Mouse (Mus musculus): Measurements from ENCODE around the gene Safb.
"Not testable (repeated sequence)": the region's sequence is repeated elsewhere in the genome, so short reads cannot be mapped to it uniquely, and the experiment has no call there.

The Safb gene

GRCm38 (mm10) chr17:56611861-56612564, 27.4 kb downstream of the Safb start:
- no peak for DNase-seq

- not testable (repeated sequence) for DNase-seq
These were observed 27.9 kb downstream of the Safb start for GRCm38 (mm10) chr17:56612565-56612939.

- peak; percentile 98 for DNase-seq
These were observed 28.7 kb downstream of the Safb start, which contains the start of gene Rpl36 for GRCm38 (mm10) chr17:56613236-56613844. Rpl36 (plus strand) TSS chr17:56613416.

- not testable (repeated sequence) for DNase-seq
These were observed 29.3 kb downstream of the Safb start for GRCm38 (mm10) chr17:56613893-56614292.

DNA sequence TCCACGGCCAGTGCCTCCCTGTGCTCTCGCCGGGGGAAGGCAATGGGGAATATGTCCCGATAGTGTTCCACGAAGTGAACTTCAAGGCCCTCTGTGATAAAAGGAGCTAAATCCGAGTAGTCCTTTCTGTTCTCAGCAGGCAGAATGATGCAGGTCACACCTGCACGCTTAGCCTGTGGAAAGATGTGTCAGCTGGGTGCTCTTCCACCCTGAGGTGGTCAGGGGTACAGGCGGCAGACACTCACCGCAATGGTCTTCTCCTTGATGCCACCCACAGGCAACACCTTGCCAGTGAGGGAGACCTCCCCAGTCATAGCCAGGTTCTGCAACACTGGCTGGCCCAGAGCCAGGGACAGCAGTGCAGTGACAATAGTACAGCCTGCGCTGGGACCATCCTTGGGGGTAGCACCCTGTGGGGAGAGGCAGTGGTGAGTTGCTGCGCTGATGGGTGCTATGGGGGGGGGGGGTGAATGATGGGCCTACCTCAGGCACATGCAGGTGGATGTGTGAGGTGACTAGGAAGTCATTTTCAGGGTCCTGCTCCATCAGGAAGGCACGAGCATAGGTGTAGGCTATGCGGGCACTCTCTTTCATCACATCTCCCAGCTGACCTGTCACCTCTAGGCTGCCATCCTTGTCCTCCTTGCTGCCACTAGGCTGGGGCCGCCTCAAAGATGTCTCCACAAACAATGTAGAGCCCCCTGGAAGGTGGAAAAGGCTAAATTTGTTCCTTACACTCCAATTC, 29.9 kb downstream of the Safb start:
- DNase-seq, result no peak

GRCm38 (mm10) chr17:56615136-56615784, 30.6 kb downstream of the Safb start:
- DNase-seq, result no peak

- no peak for DNase-seq
These were observed 31.2 kb downstream of the Safb start for GRCm38 (mm10) chr17:56615792-56616191.

- no peak for DNase-seq
These were observed 32.1 kb downstream of the Safb start for GRCm38 (mm10) chr17:56616725-56617124.

DNA sequence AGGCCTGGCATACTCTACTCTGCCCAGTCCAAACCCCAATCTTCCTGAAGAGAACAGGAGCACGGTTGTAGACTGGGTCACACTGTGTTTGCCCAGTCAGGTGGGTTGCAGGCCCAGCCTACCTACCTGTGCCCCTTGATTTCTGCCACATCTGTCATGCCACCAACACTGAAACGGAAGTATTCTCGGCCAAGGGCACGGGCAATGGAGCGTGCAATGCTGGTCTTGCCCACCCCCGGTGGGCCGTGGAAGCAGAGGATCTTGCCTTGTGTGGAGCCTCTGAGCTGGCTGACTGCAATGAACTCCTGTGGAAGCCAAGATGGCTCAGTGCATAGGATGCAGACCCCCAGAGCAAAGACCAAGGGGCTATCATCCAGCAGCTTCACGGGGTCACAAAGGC, 33.0 kb downstream of the Safb start:
- no peak for DNase-seq

GRCm38 (mm10) chr17:56625495-56625894, 40.9 kb downstream of the Safb start:
- DNase-seq, result no peak

GRCm38 (mm10) chr17:56626260-56626659, 41.6 kb downstream of the Safb start:
- DNase-seq, result no peak

DNA sequence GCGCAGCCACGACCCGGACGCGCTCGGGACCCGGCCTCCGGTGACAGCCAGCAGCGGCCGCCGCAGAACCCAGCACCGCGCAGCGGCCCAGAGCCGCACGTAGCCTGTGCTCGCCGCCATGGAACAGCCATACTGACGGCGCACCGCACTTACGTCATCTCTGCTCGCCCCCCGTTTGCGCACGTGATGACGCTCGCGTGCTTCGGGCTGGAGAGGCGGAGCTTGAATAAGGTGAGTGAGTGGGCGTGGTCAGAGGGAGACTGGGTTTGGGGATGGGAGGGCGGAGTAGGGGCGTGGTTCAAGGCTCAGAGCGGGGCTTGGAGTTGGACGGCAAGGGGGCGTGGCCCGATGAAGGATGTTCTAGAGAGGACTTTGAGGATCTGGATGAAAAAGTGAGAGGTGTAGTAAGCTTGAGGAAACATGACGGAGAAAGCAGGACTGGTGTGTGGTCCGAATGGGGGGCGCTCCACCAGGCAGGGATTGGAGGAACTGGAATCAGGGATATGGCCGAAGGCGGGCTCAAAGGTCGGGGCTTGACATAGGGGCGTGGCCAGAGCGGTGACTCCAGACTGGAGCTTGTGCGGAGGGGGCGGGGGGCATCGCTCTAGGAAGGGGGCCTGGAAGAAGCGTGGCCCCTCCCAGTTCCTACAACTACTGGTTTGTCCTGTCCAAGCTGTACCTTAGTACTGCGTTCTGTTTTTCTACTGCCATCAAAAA, 42.3 kb downstream of the Safb start, which contains the start of gene Lonp1:
TSS of gene Lonp1 (minus strand) at position 134 of the 717 bp plus-strand sequence.
- DNase-seq, result peak; percentile 95

- DNase-seq, result no peak
These were observed 43.1 kb downstream of the Safb start, which contains the start of gene Catsperd for GRCm38 (mm10) chr17:56627530-56628277. Catsperd (plus strand) TSS chr17:56628143.

- DNase-seq, result not testable (repeated sequence)
These were observed 45.5 kb downstream of the Safb start for GRCm38 (mm10) chr17:56629800-56630781.

- DNase-seq, result no peak
These were observed 47.2 kb downstream of the Safb start for GRCm38 (mm10) chr17:56631807-56632206.

DNA sequence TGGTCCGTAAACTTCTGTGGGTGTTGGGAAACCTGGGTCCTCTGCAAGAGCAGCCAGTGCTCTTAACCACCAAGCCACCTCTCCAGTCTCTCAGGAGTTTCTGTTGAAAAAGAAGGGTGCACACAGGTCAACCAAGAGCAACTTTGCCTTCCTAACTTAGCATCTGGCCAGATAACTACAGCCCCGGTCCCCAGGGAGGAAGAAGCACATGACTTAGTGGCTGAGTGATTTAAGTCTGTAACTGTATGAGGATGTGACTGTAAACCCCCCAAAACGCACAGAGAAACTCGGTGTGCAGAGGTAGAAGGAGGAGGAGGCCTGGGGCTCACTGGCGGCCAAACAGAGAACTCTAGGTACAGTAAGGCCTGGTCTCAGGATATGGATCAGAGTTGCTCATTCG, 49.4 kb downstream of the Safb start:
- DNase-seq, result no peak

DNA sequence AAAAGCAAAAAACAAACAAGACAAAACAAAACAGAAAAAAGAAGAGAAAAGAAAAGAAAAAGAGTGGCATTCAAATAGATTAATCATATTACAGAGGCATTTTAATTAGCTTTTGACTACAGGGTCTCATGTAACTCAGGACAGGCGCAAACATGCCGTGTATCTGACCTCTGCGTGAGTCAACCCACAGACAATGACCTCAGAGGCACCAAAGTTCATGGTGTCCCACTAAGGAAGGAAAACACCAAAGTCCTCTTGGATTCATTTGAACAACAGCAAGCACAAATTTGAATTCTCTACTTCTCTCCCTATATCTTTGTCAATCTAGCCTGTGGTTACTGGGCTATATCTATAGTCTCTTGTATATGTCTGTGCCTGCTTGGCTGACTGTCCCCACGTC, 58.6 kb downstream of the Safb start:
- no peak for DNase-seq

DNA sequence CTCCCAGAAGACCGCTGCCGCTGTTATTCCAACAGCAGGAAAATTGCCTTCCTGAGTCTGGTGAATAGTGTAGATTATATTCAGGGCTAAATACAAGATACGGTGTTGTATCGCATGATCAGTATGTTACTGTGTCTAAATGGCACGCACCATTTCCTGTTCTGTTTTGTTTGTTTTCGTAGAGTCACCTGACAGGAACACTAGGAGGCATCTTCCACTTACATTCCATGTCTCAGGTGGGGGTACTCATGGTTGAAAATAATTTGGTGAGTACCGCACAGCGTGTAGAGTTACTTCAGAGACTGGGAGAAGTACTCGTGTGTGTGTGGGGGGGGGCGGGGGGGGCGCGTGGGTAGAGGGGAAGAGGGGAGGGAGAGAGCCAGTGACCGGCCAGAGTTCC, 62.9 kb downstream of the Safb start:
- DNase-seq, result no peak

GRCm38 (mm10) chr17:56651801-56652200, 67.2 kb downstream of the Safb start:
- DNase-seq, result no peak

DNA sequence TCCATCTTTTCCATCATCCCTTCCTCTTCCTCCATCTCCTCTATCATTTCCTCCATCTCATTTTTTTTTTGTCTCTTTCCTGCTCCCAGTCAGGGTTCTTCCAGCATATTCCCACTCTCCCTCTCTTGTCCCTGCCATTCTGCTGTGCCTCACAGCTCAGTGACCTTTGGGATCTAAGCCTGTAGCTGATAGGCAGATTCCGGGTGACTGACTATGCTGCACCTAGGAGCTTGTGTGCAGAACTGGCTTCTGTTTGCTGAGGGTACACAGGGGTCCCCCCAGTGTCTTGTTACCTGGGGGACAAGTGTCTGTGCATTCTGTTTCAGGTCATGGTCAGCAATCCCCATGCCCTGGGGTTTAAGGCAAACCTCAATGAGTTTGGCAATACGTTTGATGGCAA, 70.1 kb downstream of the Safb start:
- DNase-seq, result no peak

DNA sequence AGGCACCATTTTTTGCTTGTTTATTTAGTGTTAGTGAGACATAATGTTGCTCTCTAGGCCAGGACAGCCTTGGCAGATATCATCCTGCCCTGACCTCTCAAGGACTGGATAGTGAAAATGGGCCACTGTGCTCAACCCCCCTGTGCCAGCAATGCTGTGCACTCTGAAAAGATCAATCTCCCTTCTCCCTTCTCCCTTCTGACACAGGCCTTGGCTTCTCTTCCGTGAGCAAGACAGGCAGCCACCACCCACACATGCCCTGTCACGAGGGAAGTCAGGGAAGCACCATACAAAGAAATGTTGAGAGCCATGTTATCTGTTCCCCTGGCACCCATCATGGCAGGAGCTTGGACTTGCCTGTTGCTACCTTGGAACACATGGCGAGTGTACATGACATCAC, 70.7 kb downstream of the Safb start:
- DNase-seq, result no peak

Data from right cerebral cortex, postnatal 4 days (tissue).